Mouse (Mus musculus): Measurements from ENCODE around the gene Dhdh.
"Not testable (repeated sequence)": the region's sequence is repeated elsewhere in the genome, so short reads cannot be mapped to it uniquely, and the experiment has no call there.

- TF ChIP-seq TAL1, GATA1 (IDR thresholded peaks at IDR 0.05; ENCODE audit: low read length): not testable (repeated sequence)
Measured at GRCm38 (mm10) chr7:45484985-45485384, 3.6 kb downstream of the Dhdh start.
